Mouse (Mus musculus): Measurements from ENCODE around the gene Gm47969. TPM values are rescaled to one million over a fixed set of nuclear protein-coding genes. Genes with fewer than 3 reads are reported as not detected.
"Not testable (repeated sequence)": the region's sequence is repeated elsewhere in the genome, so short reads cannot be mapped to it uniquely, and the experiment has no call there.

The Gm47969 gene
- total RNA-seq (2012; rRNA removed) (not detected in 2 replicates), total RNA-seq (2014; rRNA removed) (not detected in 2 replicates), polyA plus RNA-seq (2012; ENCODE audit: insufficient read length, low read depth) (not detected in 2 replicates)

- H3K27ac ChIP-seq (ENCODE audit: insufficient read depth, low read depth): no peak within 1 kb of the TSS
- H3K4me3 ChIP-seq (replicated peaks in 1 of 3; ENCODE audit: low read depth in 2 of 3, low read length in 2 of 3, poor library complexity in 1 of 3): no peak within 1 kb of the TSS
- H3K4me1 ChIP-seq (ENCODE audit: control insufficient read depth in 1 of 2, insufficient read depth in 2 of 2): peaks cover 5 to 9% of the 10 kb centered on the region in 2 experiments; a peak in 3 of 4 replicates
- peak within 1 kb of the TSS; percentile 42; the same call in 1 of the 2 replicates for H3K4me2 ChIP-seq (ENCODE audit: insufficient read depth, low read depth, poor library complexity, severe bottlenecking)
- H3K27me3 ChIP-seq (replicated peaks): peaks cover 8% of the 10 kb centered on the region
- no peaks in the 10 kb centered on the region for H3K36me3 ChIP-seq (replicated peaks in 1 of 2; ENCODE audit: control insufficient read depth in 1 of 2, insufficient read depth in 1 of 2, low read length in 1 of 2)
- no peak within 1 kb of the TSS for H3K9ac ChIP-seq (ENCODE audit: insufficient read depth, low read depth)
- peak in 1 of 2 experiments; percentile 43; a peak in 2 of 4 replicates for TF ChIP-seq CTCF (conservative IDR thresholded peaks at IDR 0.05 in 1 of 2, IDR thresholded peaks at IDR 0.05 in 1 of 2; ENCODE audit: low read depth in 2 of 2, low read length in 2 of 2)
- no peak for TF ChIP-seq GABPA (IDR thresholded peaks at IDR 0.05; ENCODE audit: insufficient replicate concordance, low read depth, low read length)
- TF ChIP-seq MXI1 (IDR thresholded peaks at IDR 0.05; ENCODE audit: low read depth, low read length): no peak
- TF ChIP-seq BHLHE40 (IDR thresholded peaks at IDR 0.05; ENCODE audit: low read depth, low read length): no peak
- no peak for TF ChIP-seq E2F4 (IDR thresholded peaks at IDR 0.05; ENCODE audit: insufficient replicate concordance, low read depth, low read length)
- peak; percentile 19 for TF ChIP-seq RAD21 (IDR thresholded peaks at IDR 0.05; ENCODE audit: low read depth, low read length)
- TF ChIP-seq EP300 (IDR thresholded peaks at IDR 0.05; ENCODE audit: low read length): no peak
- no peak for TF ChIP-seq TBP (conservative IDR thresholded peaks at IDR 0.05; ENCODE audit: low read depth, low read length)
- DNase-seq (ENCODE audit: extremely low read depth): peak; percentile 62
- dilution Hi-C loops (cut with MboI; ENCODE audit: extremely low pct_ligation_motif_present, extremely low pct_unique_long_range_greater_than_20kb, low sequenced_read_pairs): no loop called here
- H3K9me3 ChIP-seq (replicated peaks; ENCODE audit: low read length): no peaks in the 10 kb centered on the region
- H3K79me2 ChIP-seq (replicated peaks; ENCODE audit: control insufficient read depth, extremely low read depth, insufficient read depth, poor library complexity, severe bottlenecking): no peaks in the 10 kb centered on the region
- in situ Hi-C loops (cut with MboI; ENCODE audit: low pct_ligation_motif_present, low pct_unique_long_range_greater_than_20kb, low sequenced_read_pairs): no loop called here
Measured at GRCm38 (mm10) chr1:83044882-83045427, at the start of gene Gm47969. TSS of gene Gm47969 (plus strand) at chr1:83044932.

- H3K79me2 ChIP-seq (replicated peaks; ENCODE audit: control insufficient read depth, extremely low read depth, insufficient read depth, poor library complexity, severe bottlenecking); H3K27ac ChIP-seq (ENCODE audit: insufficient read depth, low read depth); dilution Hi-C loops (cut with MboI; ENCODE audit: extremely low pct_ligation_motif_present, extremely low pct_unique_long_range_greater_than_20kb, low sequenced_read_pairs); H3K36me3 ChIP-seq (replicated peaks in 1 of 2; ENCODE audit: control insufficient read depth in 1 of 2, insufficient read depth in 1 of 2, low read length in 1 of 2); H3K9ac ChIP-seq (ENCODE audit: insufficient read depth, low read depth); H3K4me3 ChIP-seq (replicated peaks in 1 of 3; ENCODE audit: low read depth in 2 of 3, low read length in 2 of 3, poor library complexity in 1 of 3); H3K27me3 ChIP-seq (replicated peaks); H3K4me2 ChIP-seq (ENCODE audit: insufficient read depth, low read depth, poor library complexity, severe bottlenecking); in situ Hi-C loops (cut with MboI; ENCODE audit: low pct_ligation_motif_present, low pct_unique_long_range_greater_than_20kb, low sequenced_read_pairs); DNase-seq (ENCODE audit: extremely low read depth); H3K9me3 ChIP-seq (replicated peaks; ENCODE audit: low read length): not testable (repeated sequence)
- peaks cover 0 to 12% of the 10 kb centered on the region in 2 experiments; a peak in 2 of 4 replicates for H3K4me1 ChIP-seq (ENCODE audit: control insufficient read depth in 1 of 2, insufficient read depth in 2 of 2)
Measured at GRCm38 (mm10) chr1:83000306-83000705, 44.4 kb upstream of the Gm47969 start, which contains the start of gene Gm47959. TSS of gene Gm47959 (plus strand) at chr1:83000548.

- DNase-seq (ENCODE audit: extremely low read depth): peak; percentile 84
- H3K27me3 ChIP-seq (replicated peaks): no peaks in the 10 kb centered on the region
- H3K9ac ChIP-seq (ENCODE audit: insufficient read depth, low read depth): no peak overlapping the region
- peaks cover 11 to 38% of the 10 kb centered on the region in 2 experiments for H3K4me1 ChIP-seq (ENCODE audit: control insufficient read depth in 1 of 2, insufficient read depth in 2 of 2)
- peak overlapping the region; percentile 2; the same call in 1 of the 2 replicates for H3K4me2 ChIP-seq (ENCODE audit: insufficient read depth, low read depth, poor library complexity, severe bottlenecking)
- H3K4me3 ChIP-seq (replicated peaks in 1 of 3; ENCODE audit: low read depth in 2 of 3, low read length in 2 of 3, poor library complexity in 1 of 3): peak overlapping the region in 1 of 3 experiments; percentile 8
- no peak overlapping the region for H3K27ac ChIP-seq (ENCODE audit: insufficient read depth, low read depth)
- no peaks in the 10 kb centered on the region for H3K36me3 ChIP-seq (replicated peaks in 1 of 2; ENCODE audit: control insufficient read depth in 1 of 2, insufficient read depth in 1 of 2, low read length in 1 of 2)
- peaks cover 6% of the 10 kb centered on the region for H3K9me3 ChIP-seq (replicated peaks; ENCODE audit: low read length)
- H3K79me2 ChIP-seq (replicated peaks; ENCODE audit: control insufficient read depth, extremely low read depth, insufficient read depth, poor library complexity, severe bottlenecking): no peaks in the 10 kb centered on the region
- dilution Hi-C loops (cut with MboI; ENCODE audit: extremely low pct_ligation_motif_present, extremely low pct_unique_long_range_greater_than_20kb, low sequenced_read_pairs) (no loop called here), in situ Hi-C loops (cut with MboI; ENCODE audit: low pct_ligation_motif_present, low pct_unique_long_range_greater_than_20kb, low sequenced_read_pairs) (no loop called here)
- TF ChIP-seq ETS1 (conservative IDR thresholded peaks at IDR 0.05; ENCODE audit: low read depth, low read length) (peak; percentile 91), KAT2A (IDR thresholded peaks at IDR 0.05; ENCODE audit: insufficient replicate concordance, low read length) (no peak), EP300 (IDR thresholded peaks at IDR 0.05; ENCODE audit: low read length) (peak; percentile 97), TBP (conservative IDR thresholded peaks at IDR 0.05; ENCODE audit: low read depth, low read length) (no peak), ELF1 (IDR thresholded peaks at IDR 0.05; ENCODE audit: low read depth, low read length) (peak; percentile 39; the same call in 1 of the 2 replicates), USF2 (conservative IDR thresholded peaks at IDR 0.05; ENCODE audit: low read depth, low read length) (no peak), SMC3 (IDR thresholded peaks at IDR 0.05; ENCODE audit: low read depth, low read length) (peak; percentile 12; the same call in 1 of the 2 replicates), HCFC1 (IDR thresholded peaks at IDR 0.05; ENCODE audit: low read depth, low read length) (peak; percentile 18; the same call in 1 of the 2 replicates), IRF4 (IDR thresholded peaks at IDR 0.05; ENCODE audit: low read depth, low read length) (peak; percentile 99), USF1 (IDR thresholded peaks at IDR 0.05; ENCODE audit: low read depth, low read length) (no peak), GABPA (IDR thresholded peaks at IDR 0.05; ENCODE audit: insufficient replicate concordance, low read depth, low read length) (no peak), UBTF (IDR thresholded peaks at IDR 0.05; ENCODE audit: low read depth, low read length) (no peak), MAFK (IDR thresholded peaks at IDR 0.05; ENCODE audit: insufficient replicate concordance, low read length) (peak; percentile 49; the same call in 1 of the 2 replicates), POLR2A (IDR thresholded peaks at IDR 0.05; ENCODE audit: low read depth, low read length) (no peak), MAX (IDR thresholded peaks at IDR 0.05; ENCODE audit: low read length) (peak; percentile 82), MXI1 (IDR thresholded peaks at IDR 0.05; ENCODE audit: low read depth, low read length) (peak; percentile 80), SIN3A (IDR thresholded peaks at IDR 0.05; ENCODE audit: low read length) (peak; percentile 81)
Measured at GRCm38 (mm10) chr1:83006218-83007179, 38.2 kb upstream of the Gm47969 start.

Measured in CH12.LX (cell line).